Mouse (Mus musculus) neural tube, postnatal 0 days (tissue): Measurements from ENCODE around the gene Rmnd5b. TPM values are rescaled to one million over a fixed set of nuclear protein-coding genes. Genes with fewer than 3 reads are reported as not detected.

Experiments used
- polyA plus RNA-seq: library from polyadenylated mRNA; unstranded; fragments of >200 nt; fragmentation: Nextera tagmentation; extraction: Ambion mirVana; gene quantifications from 2 replicates; pipeline ENCODE4 v1.2.1, GENCODE M21; 2015

Gene Rmnd5b
- 64.2 and 70.1 TPM in 2 replicates for polyA plus RNA-seq

GRCm38 (mm10) chr11:51635525-51636322 is at the start of gene Rmnd5b:
TSS of gene Rmnd5b (minus strand) at chr11:51635896.

GRCm38 (mm10) chr11:51650691-51651515 is 15.2 kb upstream of the Rmnd5b start, which contains the start of the genes N4bp3 and D930048N14Rik:
TSS of gene N4bp3 (minus strand) at chr11:51650842.
TSS of gene D930048N14Rik (plus strand) at chr11:51650954.

GRCm38 (mm10) chr11:51619409-51620060 is 16.2 kb downstream of the Rmnd5b start, which contains the start of gene Nhp2:
TSS of gene Nhp2 (plus strand) at chr11:51619735.

GRCm38 (mm10) chr11:51606447-51607095 is 29.1 kb downstream of the Rmnd5b start, which contains the start of gene Hnrnpab:
TSS of gene Hnrnpab (minus strand) at chr11:51606847.

GRCm38 (mm10) chr11:51584431-51585248 is 51.1 kb downstream of the Rmnd5b start, which contains the start of gene Phykpl:
TSS of gene Phykpl (plus strand) at chr11:51584757.

Other genes with a start within 250 kb of the Rmnd5b start
- 6.9 and 7.9 TPM in 2 replicates for gene Phykpl, start 51.1 kb downstream of the Rmnd5b start, polyA plus RNA-seq
- gene Hnrnpab, start 29.0 kb downstream of the Rmnd5b start, polyA plus RNA-seq, result 180 and 199 TPM in 2 replicates
- gene Nhp2, start 16.2 kb downstream of the Rmnd5b start, polyA plus RNA-seq, result 92.6 and 107 TPM in 2 replicates
- gene N4bp3, start 14.9 kb upstream of the Rmnd5b start, polyA plus RNA-seq, result 34.1 and 36.4 TPM in 2 replicates
- gene D930048N14Rik, start 15.1 kb upstream of the Rmnd5b start, polyA plus RNA-seq, result 1.5 and 1.7 TPM in 2 replicates
- gene 0610009B22Rik, start 53.0 kb upstream of the Rmnd5b start, polyA plus RNA-seq, result 94.9 and 118 TPM in 2 replicates
- gene Sec24a, start 127.7 kb upstream of the Rmnd5b start, polyA plus RNA-seq, result 13.1 and 13.5 TPM in 2 replicates
- 237 and 253 TPM in 2 replicates for gene Sar1b, start 127.8 kb upstream of the Rmnd5b start, polyA plus RNA-seq
- 1.5 and 1.6 TPM in 2 replicates for gene Jade2, start 221.8 kb upstream of the Rmnd5b start, polyA plus RNA-seq